Mouse (Mus musculus) right cerebral cortex, postnatal 10 days (tissue): ENCODE measurements around the gene Chfr.
"Not testable (repeated sequence)": the region's sequence is repeated elsewhere in the genome, so short reads cannot be mapped to it uniquely, and the experiment has no call there.

ENCODE experiments used
- DNase-seq, 2 experiments: peaks; one replicate each; pipeline ENCODE4 v3.0.0; 2021; ENCODE audit warnings: low spot score in 2 of 2

Gene Chfr

DNA sequence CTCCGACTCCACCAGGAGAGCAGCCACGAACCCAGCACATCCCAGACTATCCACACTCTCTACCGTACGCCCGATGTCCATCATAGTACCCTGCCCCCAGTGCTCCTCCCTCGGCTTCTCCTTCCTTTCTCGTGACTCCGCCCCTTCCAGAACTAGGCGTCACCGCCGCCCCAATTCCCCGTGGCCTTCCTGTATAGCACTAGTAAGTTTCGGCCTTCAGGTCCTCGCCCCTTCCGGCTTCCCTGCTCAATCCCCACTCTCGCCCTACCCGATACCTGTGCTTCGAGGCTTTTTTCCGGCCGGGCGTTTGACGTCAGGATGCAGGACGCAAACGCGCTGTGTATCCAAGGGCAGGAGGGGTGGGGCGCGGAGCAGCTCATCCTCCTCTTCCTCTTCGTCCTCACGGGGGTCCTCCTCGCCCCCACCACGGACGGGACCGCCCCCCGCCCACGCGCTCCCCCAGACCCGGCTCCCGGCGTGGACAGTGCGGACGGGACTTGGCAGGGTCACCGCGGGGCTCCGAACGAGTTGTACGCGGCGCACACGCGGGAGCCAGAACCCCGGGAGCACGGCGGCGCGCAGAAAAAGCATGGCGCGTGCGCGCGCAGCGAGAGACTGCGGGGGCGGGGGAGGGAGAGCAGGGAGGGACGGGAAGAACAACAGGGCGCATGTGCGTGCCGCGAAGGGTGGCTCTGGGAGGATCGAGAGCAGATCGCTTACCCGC, 27.9 kb upstream of the Chfr start, which contains the start of gene Gtpbp6:
Gtpbp6 (minus strand) TSS at position 617 of the 724 bp plus-strand sequence.
- peak; percentile 98 for DNase-seq

DNA sequence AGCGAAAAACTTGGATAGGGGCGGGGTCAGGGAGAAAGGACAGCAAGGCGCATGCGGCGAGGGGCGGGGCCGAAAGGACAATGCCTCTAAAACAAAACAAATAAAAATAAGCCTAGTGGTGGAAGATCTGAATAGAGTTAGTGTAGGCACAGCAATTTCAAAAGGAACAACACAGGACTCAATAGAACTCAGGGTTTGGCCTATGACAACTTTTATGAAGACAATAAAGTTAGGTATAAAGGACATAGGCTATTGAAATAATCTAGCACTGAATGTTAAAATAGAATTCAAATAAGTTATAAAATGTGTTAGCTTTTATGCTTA, 27.4 kb upstream of the Chfr start:
- no peak for DNase-seq

DNA sequence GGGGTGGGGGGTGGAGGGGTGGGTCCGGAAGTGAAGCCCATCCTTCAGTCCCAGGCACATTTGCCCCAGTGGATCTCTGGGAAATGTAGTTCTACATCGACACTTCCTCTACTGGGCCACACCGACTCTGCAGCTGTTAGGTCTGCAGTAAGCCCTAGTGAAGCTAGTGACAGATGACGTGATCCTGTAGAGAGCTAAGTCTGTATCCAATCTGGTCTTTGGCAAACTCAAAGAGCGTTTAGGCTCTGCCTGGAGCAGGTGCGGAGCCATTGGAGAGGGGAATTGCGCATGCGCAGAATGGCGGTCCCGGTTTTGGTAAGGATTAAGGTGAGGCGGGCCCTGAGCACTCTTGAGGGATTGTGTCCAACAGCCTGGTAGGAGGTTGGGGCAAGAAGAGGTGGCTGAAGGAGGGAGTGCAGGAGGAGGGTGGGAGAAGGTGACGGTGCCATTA, 25.6 kb upstream of the Chfr start, which contains the start of gene Zfp605:
Zfp605 (plus strand) TSS at position 102 of the 451 bp plus-strand sequence.
- peak; percentile 93 to 95 for DNase-seq

DNA sequence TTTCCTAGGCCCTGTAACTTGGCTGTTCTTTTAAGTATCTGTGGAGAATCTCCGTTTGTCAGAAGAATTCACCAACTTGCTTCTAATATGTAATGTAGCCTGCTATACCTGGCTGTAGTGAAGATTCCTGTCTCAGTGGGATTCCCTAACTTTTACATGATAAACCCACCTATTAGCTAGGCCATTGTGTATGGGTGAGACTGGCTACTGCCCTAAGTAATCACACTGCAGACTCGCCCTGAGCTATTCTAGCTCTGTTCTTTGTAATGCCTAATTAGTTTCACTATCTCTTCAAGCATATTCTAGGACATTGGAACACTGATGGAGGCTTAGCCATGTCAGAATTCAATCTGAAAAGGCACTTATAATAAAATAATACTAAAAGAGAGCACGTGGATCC, 13.3 kb upstream of the Chfr start:
- not testable (repeated sequence) for DNase-seq

DNA sequence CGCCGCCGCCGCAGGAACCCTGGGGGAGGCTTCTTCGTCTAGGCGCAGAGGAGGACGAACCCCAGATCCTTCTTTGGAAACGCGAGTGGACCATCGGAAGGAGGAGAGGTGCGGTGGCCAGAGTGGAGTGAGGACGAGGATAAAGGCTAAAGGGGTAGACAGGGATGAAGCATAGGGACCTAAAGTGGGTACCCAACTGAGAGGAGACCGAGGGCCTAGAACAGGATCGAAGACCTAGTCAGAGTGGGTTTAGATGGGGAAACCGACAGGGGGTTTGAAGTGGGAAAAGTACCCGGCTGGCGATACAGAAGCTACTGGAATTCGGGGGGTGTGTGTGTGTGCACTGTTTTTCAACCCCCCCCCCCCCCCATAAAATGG, 434 bp downstream of the Chfr start:
- DNase-seq, result no peak

DNA sequence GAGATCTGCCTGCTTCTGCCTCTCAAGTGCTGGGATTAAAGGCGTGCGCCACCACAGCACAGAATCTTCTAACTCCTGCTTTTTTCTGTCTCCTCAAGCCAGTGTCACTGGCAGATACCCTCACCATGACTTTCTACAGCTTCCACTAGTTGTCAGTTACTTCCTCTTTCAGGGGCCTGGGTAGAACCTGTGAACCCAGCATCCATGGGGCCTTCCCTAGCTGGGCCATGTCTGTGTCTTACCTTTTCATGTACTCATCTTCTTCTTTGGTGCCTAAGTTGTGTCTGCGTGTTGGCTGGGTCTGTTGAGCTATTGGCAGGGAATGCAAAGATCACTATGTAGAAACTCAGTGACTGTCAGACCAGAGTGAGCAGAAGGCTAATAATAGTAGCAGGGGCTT, 2.2 kb downstream of the Chfr start:
- DNase-seq, result no peak

DNA sequence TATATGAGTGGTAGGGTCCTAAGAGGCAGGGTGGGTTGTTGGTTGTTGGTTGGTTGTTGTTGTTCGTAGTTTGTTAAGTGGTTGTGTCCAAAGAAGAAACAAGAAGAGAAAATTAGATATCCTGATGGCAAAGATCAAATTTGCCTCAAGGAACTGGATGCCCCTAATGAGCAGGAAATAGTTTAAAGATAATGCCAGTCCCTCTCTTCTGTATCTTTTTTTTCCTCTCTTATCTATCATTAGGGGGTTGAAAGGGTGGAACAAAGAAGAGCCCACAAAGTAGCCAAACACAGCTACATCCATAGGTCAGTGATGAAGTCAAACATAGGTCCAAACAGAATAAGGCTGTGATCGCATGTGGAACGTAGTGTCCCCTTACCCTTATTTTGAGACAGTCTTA, 3.7 kb downstream of the Chfr start:
- DNase-seq, result no peak

DNA sequence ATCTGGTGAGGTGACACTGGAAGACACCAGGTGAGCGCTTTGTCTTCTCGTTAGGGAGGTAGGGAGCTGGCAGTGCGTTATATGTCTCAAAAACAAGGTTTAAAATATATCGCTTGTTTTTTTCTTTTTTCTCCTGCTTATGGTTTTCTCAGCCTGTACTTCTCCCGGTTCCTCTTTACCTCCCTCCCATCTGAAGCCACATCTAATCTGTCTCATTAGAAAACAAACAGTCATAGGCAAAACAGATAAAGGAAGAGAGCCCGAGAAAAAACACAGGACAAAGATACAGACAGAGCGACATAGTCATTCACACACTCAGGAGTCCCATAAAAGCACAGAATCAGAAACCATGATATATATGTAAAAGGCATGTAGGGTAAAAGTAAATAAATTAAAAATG, 4.8 kb downstream of the Chfr start:
- no peak for DNase-seq

DNA sequence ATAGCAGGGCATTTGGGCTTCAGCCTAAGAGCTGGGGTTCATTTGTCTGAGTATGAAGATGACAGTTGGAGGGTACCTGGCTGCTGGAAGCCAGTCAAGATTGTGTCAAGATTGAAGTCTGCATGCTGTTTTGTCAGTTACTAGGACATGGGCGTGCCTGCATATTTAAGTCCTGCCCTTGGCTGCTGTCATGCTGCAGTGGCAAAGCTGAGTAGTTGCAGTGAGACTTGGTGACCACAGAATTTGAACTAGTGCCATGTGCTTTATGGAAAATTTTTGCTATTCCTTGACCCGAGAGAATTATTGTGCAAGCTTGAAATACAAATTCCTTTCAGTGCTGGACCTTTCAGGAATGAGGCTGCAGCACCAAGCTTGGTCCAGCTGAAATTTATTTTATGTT, 6.7 kb downstream of the Chfr start:
- DNase-seq, result no peak

DNA sequence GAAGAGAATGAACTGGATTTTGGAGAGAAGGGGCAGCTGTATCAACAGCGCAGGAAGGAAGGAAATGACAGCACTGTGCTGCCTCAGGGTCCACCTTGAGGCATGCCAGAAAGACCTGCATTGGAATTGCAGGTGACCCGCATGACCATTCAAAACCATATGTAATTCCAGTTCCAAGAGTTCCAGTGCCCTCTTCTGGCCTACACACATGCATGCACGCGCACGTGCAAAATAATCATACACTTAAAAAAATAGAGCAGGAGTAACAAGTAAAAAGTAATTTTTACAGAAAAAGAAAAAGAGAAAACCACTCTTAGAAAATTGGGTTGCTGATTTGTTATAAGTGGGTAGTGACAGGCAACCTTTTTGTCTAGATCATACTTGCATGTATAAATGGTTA, 7.4 kb downstream of the Chfr start:
- DNase-seq, result no peak

DNA sequence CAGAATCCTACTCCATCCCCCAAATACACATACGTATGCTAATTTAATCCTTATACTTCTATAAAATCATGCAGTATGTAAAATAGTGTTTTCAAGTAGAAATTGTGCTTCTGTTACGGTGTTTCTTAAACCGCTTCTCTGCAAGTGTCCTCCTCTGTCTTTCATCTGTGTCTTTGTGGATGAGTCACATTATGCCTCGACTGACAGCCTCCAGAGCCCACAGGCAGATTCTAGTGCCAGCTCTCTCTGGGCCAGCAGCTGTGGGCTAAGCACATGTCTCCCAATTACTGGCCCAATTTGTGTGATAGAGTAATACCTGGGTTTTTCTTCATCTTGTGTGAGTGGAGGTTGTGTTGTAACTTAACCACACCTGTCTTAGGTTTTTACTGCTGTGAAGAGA, 33.7 kb downstream of the Chfr start:
- DNase-seq, result no peak

DNA sequence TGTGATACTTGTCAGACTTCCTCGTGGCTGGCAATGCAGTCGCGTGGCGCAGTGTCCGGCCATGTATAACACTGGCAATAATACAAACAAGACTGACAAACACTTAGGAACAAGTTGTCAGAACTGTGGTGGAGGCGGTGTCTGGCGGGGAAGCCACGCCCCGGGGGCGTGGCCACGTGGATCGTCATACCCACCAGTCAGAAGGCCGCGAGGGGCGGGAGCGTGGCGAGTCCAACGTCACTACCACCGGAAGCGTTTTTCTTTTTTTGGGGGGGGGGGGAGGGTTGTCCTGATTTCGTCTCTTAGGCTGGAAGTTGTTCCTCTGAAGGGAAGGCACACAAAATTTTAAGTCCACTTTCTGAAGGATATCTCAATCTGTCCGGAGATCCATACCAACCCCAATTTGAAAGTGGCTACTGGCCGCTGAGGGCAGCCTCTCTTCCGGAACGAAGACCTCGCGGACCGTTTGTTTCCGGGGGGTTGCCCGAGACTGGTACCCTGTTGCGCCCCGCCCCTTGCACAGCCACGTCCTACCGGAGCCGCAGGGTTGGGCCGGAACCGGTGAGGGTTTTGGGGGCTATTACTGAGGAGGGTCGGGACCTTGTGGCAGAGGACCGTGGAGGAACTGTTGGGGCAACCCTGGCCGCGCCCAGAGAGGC, 40.8 kb downstream of the Chfr start, which contains the start of gene Golga3:
Golga3 (plus strand) TSS at position 340 of the 659 bp plus-strand sequence.
- DNase-seq, result peak; percentile 96

DNA sequence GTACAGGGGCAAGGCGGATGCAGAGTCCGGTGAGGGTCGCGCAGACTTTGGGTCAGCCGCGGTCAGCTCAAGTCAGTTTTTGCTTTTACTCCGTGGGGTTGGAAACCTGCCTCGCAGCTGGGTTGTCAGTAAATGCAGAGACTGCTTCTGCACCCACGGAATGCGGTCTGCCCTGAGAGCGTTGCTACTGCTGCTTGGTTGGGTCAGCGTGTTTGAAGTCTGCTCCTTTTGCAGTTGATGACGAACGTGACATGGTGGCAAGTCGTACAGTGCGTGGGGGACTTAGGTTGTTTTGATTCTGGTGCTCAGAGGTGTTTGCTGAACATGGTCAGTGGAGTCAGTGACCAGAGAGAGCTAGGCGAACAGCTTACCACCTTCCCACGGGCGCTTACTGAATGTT, 41.4 kb downstream of the Chfr start:
- DNase-seq, result no peak

DNA sequence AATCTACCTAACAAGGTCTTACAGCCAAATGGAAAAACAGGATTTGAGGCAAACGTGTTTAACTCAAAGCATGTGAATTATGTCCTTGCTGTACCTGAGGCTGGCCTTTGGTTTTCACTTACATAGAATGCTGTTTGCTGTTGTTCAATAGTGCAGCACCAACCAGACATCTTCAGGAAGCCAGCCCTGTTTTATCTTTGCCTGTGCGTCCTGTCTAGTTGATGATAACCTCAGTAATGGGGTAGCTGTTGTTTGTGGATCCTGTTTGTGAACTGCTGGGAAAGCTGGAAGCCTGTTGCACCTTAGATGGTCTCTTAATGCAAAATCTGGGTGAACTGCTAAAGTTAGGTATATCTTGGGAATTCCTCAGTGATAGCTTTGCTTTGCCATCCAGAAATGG, 43.0 kb downstream of the Chfr start:
- no peak for DNase-seq

DNA sequence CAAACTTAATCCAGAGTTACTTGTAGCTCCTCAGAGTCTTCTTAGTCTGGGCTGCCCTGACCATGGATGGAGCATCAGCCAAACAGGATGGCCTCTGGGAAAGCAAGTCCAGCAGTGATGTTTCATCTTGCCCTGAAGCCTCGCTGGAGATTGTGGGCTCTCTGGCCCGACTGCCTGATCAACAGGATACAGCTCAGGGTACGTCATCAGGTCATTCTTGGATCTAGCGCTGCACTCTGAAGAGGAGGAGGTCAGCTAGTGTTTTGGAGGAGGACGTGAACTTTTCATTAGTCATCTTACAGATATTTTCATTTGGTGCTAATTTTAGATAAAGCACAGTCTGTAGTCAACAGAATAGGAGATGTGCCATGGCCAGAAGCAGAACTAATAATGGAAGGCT, 46.1 kb downstream of the Chfr start:
- no peak for DNase-seq

DNA sequence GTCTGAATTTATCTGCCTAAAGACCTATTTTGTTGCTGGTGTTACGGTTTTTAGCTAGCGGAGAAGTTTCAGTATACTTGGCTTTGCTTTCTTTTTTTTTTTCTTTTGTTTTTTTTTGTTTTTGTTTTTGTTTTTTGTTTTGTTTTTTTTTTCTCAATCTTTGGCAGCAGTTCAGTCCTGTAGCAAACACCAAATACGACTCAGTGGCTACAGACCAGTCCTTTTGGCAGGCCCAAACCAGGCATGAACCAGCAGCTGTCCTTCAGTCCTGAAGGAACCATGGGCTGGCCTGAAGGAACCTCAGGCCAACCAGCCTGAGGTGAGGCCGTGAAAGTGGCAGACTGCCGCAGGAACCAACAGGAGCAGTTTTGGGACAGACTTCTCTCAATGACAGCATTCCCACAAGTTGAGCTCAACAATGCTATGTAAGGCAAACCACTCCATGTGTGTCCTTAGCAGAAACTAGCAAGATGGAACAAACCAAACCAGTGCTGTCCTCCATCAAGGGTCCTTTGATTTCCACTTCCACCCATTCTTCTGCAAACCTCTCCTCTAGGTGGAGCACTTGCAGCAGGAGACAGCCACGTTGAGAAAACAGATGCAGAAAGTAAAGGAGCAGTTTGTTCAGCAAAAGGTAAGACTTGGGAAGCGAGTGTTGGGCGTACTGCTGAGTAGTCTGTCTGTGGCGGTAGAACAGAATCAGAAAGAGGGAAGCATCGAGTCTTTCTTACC, 67.7 kb downstream of the Chfr start:
- DNase-seq, result no peak

DNA sequence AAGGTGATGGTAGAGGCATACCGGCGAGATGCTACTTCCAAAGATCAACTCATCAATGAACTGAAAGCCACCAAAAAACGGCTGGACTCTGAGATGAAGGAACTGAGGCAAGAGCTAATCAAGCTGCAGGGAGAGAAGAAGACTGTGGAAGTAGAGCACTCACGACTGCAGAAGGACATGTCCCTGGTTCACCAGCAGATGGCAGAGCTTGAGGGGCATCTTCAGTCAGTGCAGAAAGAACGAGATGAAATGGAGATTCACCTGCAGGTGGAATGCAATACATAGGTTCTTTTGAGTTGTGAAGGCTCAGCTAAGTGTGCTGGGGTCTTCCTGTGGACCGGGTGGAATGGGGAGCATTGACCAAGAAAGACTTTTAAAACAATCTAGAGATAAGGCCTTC, 69.1 kb downstream of the Chfr start:
- no peak for DNase-seq

DNA sequence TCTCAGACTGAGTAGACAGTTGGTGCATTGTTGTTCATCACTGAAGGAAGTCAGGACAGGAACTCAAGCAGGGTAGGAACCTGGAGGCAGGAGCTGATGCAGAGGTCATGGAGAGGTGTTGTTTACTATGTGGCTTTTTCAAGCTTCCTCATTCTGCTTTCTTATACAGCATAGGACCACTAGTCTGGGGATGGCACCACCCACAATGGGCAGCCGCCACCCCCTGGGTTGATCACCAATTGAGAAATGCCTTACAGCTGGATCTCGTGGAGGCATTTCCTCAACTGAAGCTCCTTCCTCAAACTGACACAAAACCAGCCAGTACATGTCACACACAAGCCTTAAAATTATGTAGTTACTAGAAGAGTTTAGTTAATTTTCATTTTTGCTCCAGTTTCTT, 75.7 kb downstream of the Chfr start:
- no peak for DNase-seq

DNA sequence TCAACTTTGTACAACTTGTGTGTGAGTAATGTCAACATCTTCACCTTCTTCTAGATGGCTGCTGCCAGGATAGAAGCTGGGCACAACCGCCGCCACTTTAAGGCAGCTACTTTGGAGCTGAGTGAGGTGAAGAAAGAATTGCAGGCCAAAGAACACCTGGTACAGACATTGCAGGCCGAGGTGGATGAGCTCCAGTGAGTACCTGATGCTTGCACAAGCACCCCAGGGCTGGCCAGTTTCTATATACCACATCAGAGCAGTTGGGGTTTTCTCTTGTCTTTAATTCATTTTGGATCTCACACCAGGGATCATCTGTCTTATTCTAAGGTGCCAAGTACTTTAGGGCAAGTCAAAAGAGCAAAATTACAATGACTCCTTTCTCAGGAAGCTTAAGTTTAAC, 81.1 kb downstream of the Chfr start:
- no peak for DNase-seq

DNA sequence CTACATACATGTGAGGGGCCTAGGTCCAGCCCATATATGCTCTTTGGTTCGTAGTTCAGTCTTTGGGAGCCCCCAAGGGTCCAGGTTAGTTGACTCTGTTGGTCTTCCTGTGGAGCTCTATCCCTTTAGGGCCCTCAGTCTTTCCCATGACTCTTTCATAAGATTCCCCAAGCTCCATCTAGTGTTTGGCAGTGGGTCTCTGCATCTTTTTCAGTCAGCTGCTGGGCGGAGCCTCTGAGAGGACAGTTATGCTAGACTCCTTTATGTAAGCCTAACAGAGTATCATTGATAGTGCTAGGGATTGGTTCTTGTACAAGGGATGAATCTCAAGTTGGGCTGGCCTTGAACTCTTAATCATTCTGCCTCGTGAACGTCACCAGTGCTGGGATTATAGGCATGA, 84.7 kb downstream of the Chfr start:
- DNase-seq, result no peak
